Mouse (Mus musculus) erythroblast, embryonic 14.5 days (primary cell): ENCODE measurements around the gene Rslcan18. TPM values are rescaled to one million over a fixed set of nuclear protein-coding genes. Genes with fewer than 3 reads are reported as not detected.
"Not testable (repeated sequence)": the region's sequence is repeated elsewhere in the genome, so short reads cannot be mapped to it uniquely, and the experiment has no call there.

Experiments used
- H3K27me3 ChIP-seq: 2 replicates; pipeline ENCODE4 v1.6.1; 2012; ENCODE audit warnings: inconsistent platforms; ENCODE audit not compliant: control insufficient read depth
- H3K36me3 ChIP-seq: 2 replicates; pipeline ENCODE4 v1.6.1; 2012; ENCODE audit warnings: mild to moderate bottlenecking, inconsistent platforms; ENCODE audit not compliant: control insufficient read depth
- H3K4me1 ChIP-seq: 2 replicates; pipeline ENCODE4 v1.6.1; 2012; ENCODE audit warnings: inconsistent platforms; ENCODE audit not compliant: control insufficient read depth
- H3K4me3 ChIP-seq: replicated peaks from 2 replicates; pipeline ENCODE3; 2012; ENCODE audit warnings: moderate library complexity, mild to moderate bottlenecking, inconsistent platforms
- H3K9me3 ChIP-seq: 2 replicates; pipeline ENCODE4 v1.6.1; 2012; ENCODE audit warnings: low read length, inconsistent platforms, mixed read lengths; ENCODE audit not compliant: control insufficient read depth
- GATA1 ChIP-seq: IDR thresholded peaks from 2 replicates; pipeline ENCODE4 v1.6.1; 2012; ENCODE audit warnings: low read length, inconsistent platforms, mixed read lengths
- TAL1 ChIP-seq: IDR thresholded peaks from 3 replicates; pipeline ENCODE4 v1.6.1; 2012; ENCODE audit warnings: low read length, inconsistent platforms, mixed read lengths
- polyA plus RNA-seq: library from polyadenylated mRNA; stranded (reverse); fragments of >175 nt; gene quantifications from 2 replicates; pipeline ENCODE4 v1.2.3, GENCODE M21; 2012

Gene Rslcan18
- polyA plus RNA-seq = not detected in 2 replicates

- not testable (repeated sequence) for H3K27me3 ChIP-seq, H3K4me1 ChIP-seq, H3K36me3 ChIP-seq, H3K4me3 ChIP-seq, H3K9me3 ChIP-seq
These were observed at the start of gene Rslcan18 for GRCm38 (mm10) chr13:67116163-67116562. Gene Rslcan18, minus strand, starts transcription at chr13:67116263.

- H3K27me3 ChIP-seq = no peaks in the 10 kb centered on the region
- peaks cover 6% of the 10 kb centered on the region for H3K4me1 ChIP-seq
- TF ChIP-seq GATA1 = no peak
- TF ChIP-seq TAL1 = no peak
- H3K9me3 ChIP-seq = no peaks in the 10 kb centered on the region
- H3K4me3 ChIP-seq = peak overlapping the region; percentile 70
- H3K36me3 ChIP-seq = no peaks in the 10 kb centered on the region
These were observed 12.1 kb upstream of the Rslcan18 start for GRCm38 (mm10) chr13:67128038-67128721.

GRCm38 (mm10) chr13:67127507-67127906, 11.4 kb upstream of the Rslcan18 start:
- not testable (repeated sequence) for H3K4me3 ChIP-seq, H3K27me3 ChIP-seq, H3K36me3 ChIP-seq, H3K9me3 ChIP-seq, H3K4me1 ChIP-seq

GRCm38 (mm10) chr13:67124460-67124859, 8.4 kb upstream of the Rslcan18 start:
- TF ChIP-seq GATA1 (no peak), TAL1 (no peak)
- Histone ChIP-seq H3K27me3 (no peaks in the 10 kb centered on the region), H3K4me3 (no peak overlapping the region), H3K9me3 (no peaks in the 10 kb centered on the region), H3K36me3 (no peaks in the 10 kb centered on the region), H3K4me1 (peaks cover 6% of the 10 kb centered on the region)

GRCm38 (mm10) chr13:67121360-67121759, 5.3 kb upstream of the Rslcan18 start, which contains the start of gene Zfp759:
Gene Zfp759, plus strand, starts transcription at chr13:67121660.
- not testable (repeated sequence) for H3K9me3 ChIP-seq, H3K36me3 ChIP-seq, H3K4me3 ChIP-seq, H3K4me1 ChIP-seq, H3K27me3 ChIP-seq

GRCm38 (mm10) chr13:67113287-67113686, 2.8 kb downstream of the Rslcan18 start:
- H3K9me3 ChIP-seq = peaks cover 7% of the 10 kb centered on the region
- H3K4me3 ChIP-seq = no peak overlapping the region
- no peak for TF ChIP-seq GATA1
- TF ChIP-seq TAL1 = no peak
- H3K27me3 ChIP-seq = peaks cover 3% of the 10 kb centered on the region; the same call in 1 of the 2 replicates
- peaks cover 7% of the 10 kb centered on the region for H3K4me1 ChIP-seq
- no peaks in the 10 kb centered on the region for H3K36me3 ChIP-seq

GRCm38 (mm10) chr13:67112096-67112495, 4.0 kb downstream of the Rslcan18 start:
- no peaks in the 10 kb centered on the region for H3K36me3 ChIP-seq
- H3K27me3 ChIP-seq = peaks cover 3% of the 10 kb centered on the region; the same call in 1 of the 2 replicates
- TF ChIP-seq TAL1 (no peak), GATA1 (no peak)
- H3K4me3 ChIP-seq = no peak overlapping the region
- H3K9me3 ChIP-seq = peaks cover 7% of the 10 kb centered on the region
- peaks cover 16% of the 10 kb centered on the region for H3K4me1 ChIP-seq

- H3K9me3 ChIP-seq = peaks cover 8% of the 10 kb centered on the region
- H3K4me1 ChIP-seq = peaks cover 24% of the 10 kb centered on the region
- peaks cover 3% of the 10 kb centered on the region; the same call in 1 of the 2 replicates for H3K27me3 ChIP-seq
- H3K36me3 ChIP-seq = peaks cover 10% of the 10 kb centered on the region
- no peak for TF ChIP-seq TAL1
- TF ChIP-seq GATA1 = no peak
- peak overlapping the region; percentile 83 for H3K4me3 ChIP-seq
These were observed 7.2 kb downstream of the Rslcan18 start for GRCm38 (mm10) chr13:67108821-67109206.

- TF ChIP-seq GATA1 = no peak
- TF ChIP-seq TAL1 = no peak
These were observed 7.8 kb downstream of the Rslcan18 start, which contains the start of gene Gm28557 for GRCm38 (mm10) chr13:67108194-67108820. Gene Gm28557, minus strand, starts transcription at chr13:67108604.

GRCm38 (mm10) chr13:67107681-67108080, 8.4 kb downstream of the Rslcan18 start:
- peaks cover 8% of the 10 kb centered on the region for H3K9me3 ChIP-seq
- H3K27me3 ChIP-seq = peaks cover 3% of the 10 kb centered on the region; the same call in 1 of the 2 replicates
- peak overlapping the region; percentile 83 for H3K4me3 ChIP-seq
- peaks cover 10% of the 10 kb centered on the region for H3K36me3 ChIP-seq
- H3K4me1 ChIP-seq = peaks cover 24% of the 10 kb centered on the region
- TF ChIP-seq TAL1 (no peak), GATA1 (no peak)

More at GRCm38 (mm10) chr13:67108194-67108820, 7.8 kb downstream of the Rslcan18 start, which contains the start of gene Gm28557:
- H3K27me3 ChIP-seq = peaks cover 3% of the 10 kb centered on the region; the same call in 1 of the 2 replicates
- H3K4me1 ChIP-seq = peaks cover 24% of the 10 kb centered on the region
- peak within 1 kb of the TSS; percentile 83 for H3K4me3 ChIP-seq
- peaks cover 8% of the 10 kb centered on the region for H3K9me3 ChIP-seq
- peaks cover 10% of the 10 kb centered on the region for H3K36me3 ChIP-seq
